Mouse (Mus musculus) Muller cell, postnatal 12 days (primary cell): ENCODE data around the gene Pam16.
"Not testable (repeated sequence)": the region's sequence is repeated elsewhere in the genome, so short reads cannot be mapped to it uniquely, and the experiment has no call there.

Experiments
- DNase-seq: peaks from one replicate; pipeline ENCODE4 v3.0.0-alpha.2; 2015; ENCODE audit errors: inconsistent ontology term

Gene Pam16

GRCm38 (mm10) chr16:4592909-4593875 is 31.6 kb downstream of the Pam16 start:
- peak; percentile 57 for DNase-seq

GRCm38 (mm10) chr16:4590236-4590635 is 34.6 kb downstream of the Pam16 start:
- no peak for DNase-seq

- DNase-seq: no peak
Observed at GRCm38 (mm10) chr16:4587516-4588210, 37.1 kb downstream of the Pam16 start.

- peak; percentile 100 for DNase-seq
Observed at GRCm38 (mm10) chr16:4586531-4587123, 38.2 kb downstream of the Pam16 start.

- DNase-seq: no peak
Observed at GRCm38 (mm10) chr16:4585642-4586530, 38.9 kb downstream of the Pam16 start.

- no peak for DNase-seq
Observed at GRCm38 (mm10) chr16:4584438-4584837, 40.4 kb downstream of the Pam16 start.

- no peak for DNase-seq
Observed at GRCm38 (mm10) chr16:4583807-4584206, 41.0 kb downstream of the Pam16 start.

- not testable (repeated sequence) for DNase-seq
Observed at GRCm38 (mm10) chr16:4581179-4581578, 43.6 kb downstream of the Pam16 start.

GRCm38 (mm10) chr16:4578630-4579029 is 46.2 kb downstream of the Pam16 start:
- no peak for DNase-seq

GRCm38 (mm10) chr16:4576873-4577272 is 47.9 kb downstream of the Pam16 start:
- no peak for DNase-seq

- no peak for DNase-seq
Observed at GRCm38 (mm10) chr16:4576038-4576437, 48.8 kb downstream of the Pam16 start.

GRCm38 (mm10) chr16:4570737-4571136 is 54.1 kb downstream of the Pam16 start:
- no peak for DNase-seq

- peak; percentile 83 for DNase-seq
Observed at GRCm38 (mm10) chr16:4567912-4568311, 56.9 kb downstream of the Pam16 start.
